Mouse (Mus musculus): ENCODE data around the gene Agbl4. TPM values are rescaled to one million over a fixed set of nuclear protein-coding genes. Genes with fewer than 3 reads are reported as not detected.

The Agbl4 gene
- polyA plus RNA-seq, 1 experiment from 2014 or later: 1.5 TPM

GRCm38 (mm10) chr4:111451283-111451918 lies 1053.9 kb downstream of the Agbl4 start:
- H3K27me3 ChIP-seq: no peaks in the 10 kb centered on the region
- no peak overlapping the region for H3K27ac ChIP-seq
- H3K9me3 ChIP-seq (replicated peaks): no peaks in the 10 kb centered on the region
- peaks cover 15% of the 10 kb centered on the region; the same call in 1 of the 2 replicates for H3K36me3 ChIP-seq
- H3K4me1 ChIP-seq (replicated peaks): peaks cover 13% of the 10 kb centered on the region
- no peak overlapping the region for H3K4me2 ChIP-seq
- ATAC-seq (replicated peaks; ENCODE audit: insufficient number of reproducible peaks, insufficient read depth, low FRiP score, low read depth): peak; percentile 38; the same call in 1 of the 2 replicates
- no peak overlapping the region for H3K4me3 ChIP-seq
- H3K9ac ChIP-seq: no peak overlapping the region
- 40% methylated on average over 7 of the region's 7 CpGs for whole genome bisulfite sequencing

DNA sequence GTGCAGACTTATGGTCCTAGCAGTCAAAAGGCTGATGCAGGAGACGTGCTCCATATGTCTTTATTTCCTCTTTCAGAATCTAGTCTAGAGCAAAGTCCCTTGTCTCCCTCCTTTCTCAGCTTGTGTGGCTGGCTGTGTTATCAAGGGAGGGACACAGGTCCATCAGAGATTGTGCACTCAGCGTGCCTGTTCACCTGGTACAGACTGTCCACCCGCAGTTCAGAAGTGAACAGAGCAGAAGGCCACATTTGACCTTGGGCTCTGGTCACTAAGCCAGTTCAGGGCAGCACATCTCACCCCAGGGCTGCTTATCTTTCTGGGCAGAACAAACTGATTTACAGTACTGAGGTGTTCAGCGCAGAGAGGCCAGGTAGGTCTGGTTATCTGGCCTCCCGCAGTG lies 1054.7 kb downstream of the Agbl4 start:
- no peak overlapping the region for H3K4me3 ChIP-seq
- H3K27me3 ChIP-seq: no peaks in the 10 kb centered on the region
- H3K9ac ChIP-seq: no peak overlapping the region
- no peak overlapping the region for H3K27ac ChIP-seq
- H3K4me2 ChIP-seq: no peak overlapping the region
- 82% methylated on average over 5 of the region's 5 CpGs for whole genome bisulfite sequencing
- peaks cover 18% of the 10 kb centered on the region; the same call in 1 of the 2 replicates for H3K36me3 ChIP-seq
- peaks cover 13% of the 10 kb centered on the region for H3K4me1 ChIP-seq (replicated peaks)
- no peaks in the 10 kb centered on the region for H3K9me3 ChIP-seq (replicated peaks)
- no peak for ATAC-seq (replicated peaks; ENCODE audit: insufficient number of reproducible peaks, insufficient read depth, low FRiP score, low read depth)

GRCm38 (mm10) chr4:111453275-111453674 lies 1055.8 kb downstream of the Agbl4 start:
- Histone ChIP-seq H3K4me1 (replicated peaks) (peaks cover 13% of the 10 kb centered on the region), H3K36me3 (peaks cover 18% of the 10 kb centered on the region; the same call in 1 of the 2 replicates)

GRCm38 (mm10) chr4:111455621-111456020 lies 1058.2 kb downstream of the Agbl4 start:
- 80% methylated on average over 5 of the region's 5 CpGs for WGBS

More at GRCm38 (mm10) chr4:111453275-111453674, 1055.8 kb downstream of the Agbl4 start:
- Histone ChIP-seq H3K27me3 (no peaks in the 10 kb centered on the region), H3K27ac (no peak overlapping the region), H3K4me3 (no peak overlapping the region), H3K9ac (no peak overlapping the region), H3K9me3 (replicated peaks) (no peaks in the 10 kb centered on the region), H3K4me2 (no peak overlapping the region)
- no peak for ATAC-seq (replicated peaks; ENCODE audit: insufficient number of reproducible peaks, insufficient read depth, low FRiP score, low read depth)
- WGBS: 64% methylated on average over 3 of the region's 3 CpGs

GRCm38 (mm10) chr4:111457568-111457967 lies 1060.1 kb downstream of the Agbl4 start:
- no peak for ATAC-seq (replicated peaks; ENCODE audit: insufficient number of reproducible peaks, insufficient read depth, low FRiP score, low read depth)
- WGBS: 59% methylated on average over 5 of the region's 5 CpGs
- Histone ChIP-seq H3K4me1 (replicated peaks) (no peaks in the 10 kb centered on the region), H3K4me3 (no peak overlapping the region), H3K36me3 (peaks cover 23% of the 10 kb centered on the region; the same call in 1 of the 2 replicates), H3K9ac (no peak overlapping the region), H3K27ac (no peak overlapping the region), H3K4me2 (no peak overlapping the region), H3K9me3 (replicated peaks) (no peaks in the 10 kb centered on the region), H3K27me3 (no peaks in the 10 kb centered on the region)

More at GRCm38 (mm10) chr4:111455621-111456020, 1058.2 kb downstream of the Agbl4 start:
- Histone ChIP-seq H3K9ac (no peak overlapping the region), H3K36me3 (peaks cover 23% of the 10 kb centered on the region; the same call in 1 of the 2 replicates), H3K4me2 (no peak overlapping the region), H3K9me3 (replicated peaks) (no peaks in the 10 kb centered on the region), H3K27me3 (no peaks in the 10 kb centered on the region), H3K4me3 (no peak overlapping the region), H3K27ac (no peak overlapping the region), H3K4me1 (replicated peaks) (peaks cover 13% of the 10 kb centered on the region)
- 0 out of 2 replicates have a peak, but pooled peaks have one; percentile 8 for ATAC-seq (replicated peaks; ENCODE audit: insufficient number of reproducible peaks, insufficient read depth, low FRiP score, low read depth)

DNA sequence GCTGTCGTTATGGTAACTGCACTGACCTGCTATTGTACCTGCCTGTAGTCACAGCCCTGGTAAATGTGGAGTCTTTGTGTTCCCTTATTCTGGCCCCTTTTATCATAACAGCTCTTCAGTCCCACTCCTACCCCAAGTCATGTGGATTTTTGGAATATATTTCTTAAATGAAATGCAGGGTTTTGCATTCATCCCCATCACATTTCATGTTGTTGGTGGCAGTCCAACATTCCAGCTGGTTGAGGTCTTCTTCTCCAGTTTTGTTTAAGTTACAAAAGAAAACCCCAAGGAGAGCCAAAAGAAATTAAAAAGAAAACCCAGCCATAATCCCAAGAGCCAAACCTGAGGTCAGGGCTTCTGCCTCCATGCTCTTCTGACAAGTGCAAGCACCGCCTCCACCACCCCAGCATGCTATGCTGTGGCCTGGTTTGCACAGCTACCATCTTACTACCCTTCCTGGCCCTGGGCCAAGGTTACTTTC lies 1069.9 kb downstream of the Agbl4 start:
- no peak overlapping the region for H3K4me3 ChIP-seq
- H3K36me3 ChIP-seq: no peaks in the 10 kb centered on the region
- no peak overlapping the region for H3K27ac ChIP-seq
- H3K9ac ChIP-seq: no peak overlapping the region
- no peaks in the 10 kb centered on the region for H3K27me3 ChIP-seq
- H3K9me3 ChIP-seq (replicated peaks): no peaks in the 10 kb centered on the region
- ATAC-seq (replicated peaks; ENCODE audit: insufficient number of reproducible peaks, insufficient read depth, low FRiP score, low read depth): no peak
- 64% methylated on average over 2 of the region's 2 CpGs for WGBS
- H3K4me1 ChIP-seq (replicated peaks): 0 out of 2 replicates have a peak, but pooled peaks cover 3% of the 10 kb centered on the region
- H3K4me2 ChIP-seq: no peak overlapping the region

DNA sequence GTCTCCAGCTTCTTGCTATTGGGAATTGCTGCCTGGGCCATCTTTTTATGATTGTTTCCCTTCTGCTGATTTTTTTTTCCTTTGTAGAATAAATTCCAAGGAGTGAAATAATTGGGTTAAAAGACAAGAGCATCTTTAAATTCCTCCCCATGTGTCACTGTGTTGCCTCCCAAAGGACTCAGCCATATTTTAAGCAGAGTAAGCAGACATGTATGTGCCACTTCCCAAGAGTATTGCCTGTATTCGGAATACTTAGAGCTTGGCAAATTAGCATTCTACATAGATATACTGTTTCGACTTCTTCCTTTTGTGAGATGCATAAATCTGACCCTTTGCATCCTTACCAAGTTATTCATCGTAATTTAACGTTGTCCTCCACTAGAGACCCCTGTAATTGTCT lies 1070.3 kb downstream of the Agbl4 start:
- Histone ChIP-seq H3K27me3 (no peaks in the 10 kb centered on the region), H3K36me3 (no peaks in the 10 kb centered on the region), H3K4me1 (replicated peaks) (0 out of 2 replicates have a peak, but pooled peaks cover 3% of the 10 kb centered on the region), H3K4me3 (no peak overlapping the region), H3K27ac (no peak overlapping the region), H3K4me2 (no peak overlapping the region), H3K9me3 (replicated peaks) (no peaks in the 10 kb centered on the region), H3K9ac (no peak overlapping the region)
- no peak for ATAC-seq (replicated peaks; ENCODE audit: insufficient number of reproducible peaks, insufficient read depth, low FRiP score, low read depth)
- 75% methylated on average over 4 of the region's 4 CpGs for WGBS

DNA sequence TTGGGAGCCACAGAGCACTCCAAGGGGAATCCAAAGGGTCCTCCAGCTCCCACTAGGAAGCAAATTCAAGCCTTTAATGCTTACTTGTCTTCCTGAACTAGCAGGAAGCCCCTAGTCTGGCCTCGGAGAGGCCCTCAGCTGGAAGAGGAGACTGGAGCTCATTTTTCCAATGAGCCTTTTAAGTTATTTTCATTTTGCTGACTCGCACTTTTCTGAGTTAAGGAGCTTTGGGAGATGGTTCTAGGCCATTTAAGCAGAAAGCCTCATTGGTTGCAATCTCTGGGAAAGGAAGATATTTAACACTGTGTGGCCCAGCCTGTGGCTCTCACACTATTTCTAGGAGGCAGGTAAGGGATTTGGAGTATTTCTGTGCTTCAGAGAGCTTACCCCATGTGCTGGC lies 1072.4 kb downstream of the Agbl4 start:
- 68% methylated on average over 2 of the region's 2 CpGs for WGBS
- no peak for ATAC-seq (replicated peaks; ENCODE audit: insufficient number of reproducible peaks, insufficient read depth, low FRiP score, low read depth)
- H3K36me3 ChIP-seq: no peaks in the 10 kb centered on the region
- no peak overlapping the region for H3K27ac ChIP-seq
- no peaks in the 10 kb centered on the region for H3K27me3 ChIP-seq
- H3K4me1 ChIP-seq (replicated peaks): 0 out of 2 replicates have a peak, but pooled peaks cover 3% of the 10 kb centered on the region
- no peak overlapping the region for H3K4me2 ChIP-seq
- no peak overlapping the region for H3K4me3 ChIP-seq
- H3K9me3 ChIP-seq (replicated peaks): no peaks in the 10 kb centered on the region
- H3K9ac ChIP-seq: no peak overlapping the region

DNA sequence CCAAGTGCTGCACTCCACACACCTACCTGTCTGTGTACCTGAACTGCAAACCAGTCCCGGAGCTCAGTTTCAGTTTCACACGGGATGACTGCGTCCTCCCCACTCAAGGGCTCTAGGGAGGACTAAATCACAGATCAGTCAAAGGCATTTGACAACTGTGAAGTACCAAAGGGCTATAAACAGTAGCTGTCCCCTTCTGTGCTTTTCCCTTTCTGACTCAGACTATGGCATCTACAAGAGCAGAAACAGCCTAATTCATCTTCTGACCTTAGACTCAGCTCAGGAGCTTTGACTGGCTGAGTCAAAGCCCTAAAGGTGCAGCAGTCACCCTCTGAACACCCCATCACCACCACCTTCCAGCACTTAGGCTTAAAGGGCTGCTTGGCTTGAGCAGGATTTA lies 1074.3 kb downstream of the Agbl4 start:
- 0 out of 2 replicates have a peak, but pooled peaks cover 3% of the 10 kb centered on the region for H3K4me1 ChIP-seq (replicated peaks)

GRCm38 (mm10) chr4:111472511-111472910 lies 1075.0 kb downstream of the Agbl4 start:
- no peaks in the 10 kb centered on the region for H3K36me3 ChIP-seq
- H3K4me1 ChIP-seq (replicated peaks): 0 out of 2 replicates have a peak, but pooled peaks cover 2% of the 10 kb centered on the region
- H3K4me2 ChIP-seq: no peak overlapping the region
- H3K27me3 ChIP-seq: no peaks in the 10 kb centered on the region
- H3K27ac ChIP-seq: no peak overlapping the region
- H3K4me3 ChIP-seq: no peak overlapping the region
- no peak overlapping the region for H3K9ac ChIP-seq
- no peak for ATAC-seq (replicated peaks; ENCODE audit: insufficient number of reproducible peaks, insufficient read depth, low FRiP score, low read depth)
- H3K9me3 ChIP-seq (replicated peaks): no peaks in the 10 kb centered on the region
- 79% methylated on average over 3 of the region's 3 CpGs for WGBS

More for the DNA sequence above, 1074.3 kb downstream of the Agbl4 start:
- H3K27me3 ChIP-seq: no peaks in the 10 kb centered on the region
- H3K36me3 ChIP-seq: no peaks in the 10 kb centered on the region
- no peak overlapping the region for H3K27ac ChIP-seq
- WGBS: 55% methylated on average over 3 of the region's 3 CpGs
- ATAC-seq (replicated peaks; ENCODE audit: insufficient number of reproducible peaks, insufficient read depth, low FRiP score, low read depth): no peak
- H3K9ac ChIP-seq: no peak overlapping the region
- no peak overlapping the region for H3K4me3 ChIP-seq
- H3K9me3 ChIP-seq (replicated peaks): no peaks in the 10 kb centered on the region
- H3K4me2 ChIP-seq: no peak overlapping the region

- ATAC-seq (replicated peaks; ENCODE audit: insufficient number of reproducible peaks, insufficient read depth, low FRiP score, low read depth): no peak
- Histone ChIP-seq H3K4me3 (no peak overlapping the region), H3K27ac (no peak overlapping the region), H3K9ac (no peak overlapping the region), H3K4me2 (no peak overlapping the region), H3K27me3 (no peaks in the 10 kb centered on the region), H3K4me1 (replicated peaks) (peaks cover 4% of the 10 kb centered on the region), H3K36me3 (no peaks in the 10 kb centered on the region), H3K9me3 (replicated peaks) (no peaks in the 10 kb centered on the region)
- WGBS: 80% methylated on average over 1 of the region's 1 CpGs
Measured at GRCm38 (mm10) chr4:111473014-111473413, 1075.6 kb downstream of the Agbl4 start.
